Mouse (Mus musculus) neural tube, embryonic 12.5 days (tissue): ENCODE measurements around the gene Ifi35. TPM values are rescaled to one million over a fixed set of nuclear protein-coding genes. Genes with fewer than 3 reads are reported as not detected.
A peak's percentile ranks its signal among the peaks of the same experiment; 100 is the strongest.
"Not testable (repeated sequence)": the region's sequence is repeated elsewhere in the genome, so short reads cannot be mapped to it uniquely, and the experiment has no call there.

Experiments used
- ATAC-seq: fragments of 200-750 bp; cut with Nextera tagmentation; 2 replicates; pipeline ENCODE4 v1.8.0; 2017; ENCODE audit warnings: low read depth, mild to moderate bottlenecking, moderate TSS enrichment, moderate library complexity; ENCODE audit not compliant: low FRiP score
- H3K27ac ChIP-seq: fragments of 300-500 bp; sonication (generic); 2 replicates; pipeline ENCODE4 v1.5.1; 2016
- H3K27me3 ChIP-seq: fragments of 300-500 bp; sonication (generic); replicated peaks from 2 replicates; pipeline ENCODE4 v1.6.1; 2016; ENCODE audit warnings: mild to moderate bottlenecking
- H3K36me3 ChIP-seq: fragments of 300-500 bp; sonication (generic); 2 replicates; pipeline ENCODE4 v1.6.1; 2016; ENCODE audit warnings: mild to moderate bottlenecking
- H3K4me1 ChIP-seq: fragments of 300-500 bp; sonication (generic); 2 replicates; pipeline ENCODE4 v1.6.1; 2016
- H3K4me2 ChIP-seq: fragments of 300-500 bp; sonication (generic); replicated peaks from 2 replicates; pipeline ENCODE4 v1.6.1; 2016; ENCODE audit warnings: mild to moderate bottlenecking
- H3K4me3 ChIP-seq: fragments of 300-500 bp; sonication (generic); 2 replicates; pipeline ENCODE4 v1.5.1; 2016
- H3K9ac ChIP-seq: fragments of 300-500 bp; sonication (generic); 2 replicates; pipeline ENCODE4 v1.6.1; 2016; ENCODE audit warnings: mild to moderate bottlenecking
- H3K9me3 ChIP-seq: fragments of 300-500 bp; sonication (generic); 2 replicates; pipeline ENCODE4 v1.6.1; 2016; ENCODE audit warnings: mild to moderate bottlenecking
- WGBS: fragments of 180-500 bp; shearing (Covaris S2); methylation state at CpG from one replicate; pipeline ENCODE4 v1.1.7; 2016; 5-methylcytosine and 5-hydroxymethylcytosine counted together
- polyA plus RNA-seq: library from polyadenylated mRNA; unstranded; fragments of >200 nt; fragmentation: Nextera tagmentation; extraction: Ambion mirVana; gene quantifications from 2 replicates; pipeline ENCODE4 v1.2.1, GENCODE M21; 2016

Ifi35 gene
- polyA plus RNA-seq, 1 experiment from 2014 or later = 4.3 TPM

DNA sequence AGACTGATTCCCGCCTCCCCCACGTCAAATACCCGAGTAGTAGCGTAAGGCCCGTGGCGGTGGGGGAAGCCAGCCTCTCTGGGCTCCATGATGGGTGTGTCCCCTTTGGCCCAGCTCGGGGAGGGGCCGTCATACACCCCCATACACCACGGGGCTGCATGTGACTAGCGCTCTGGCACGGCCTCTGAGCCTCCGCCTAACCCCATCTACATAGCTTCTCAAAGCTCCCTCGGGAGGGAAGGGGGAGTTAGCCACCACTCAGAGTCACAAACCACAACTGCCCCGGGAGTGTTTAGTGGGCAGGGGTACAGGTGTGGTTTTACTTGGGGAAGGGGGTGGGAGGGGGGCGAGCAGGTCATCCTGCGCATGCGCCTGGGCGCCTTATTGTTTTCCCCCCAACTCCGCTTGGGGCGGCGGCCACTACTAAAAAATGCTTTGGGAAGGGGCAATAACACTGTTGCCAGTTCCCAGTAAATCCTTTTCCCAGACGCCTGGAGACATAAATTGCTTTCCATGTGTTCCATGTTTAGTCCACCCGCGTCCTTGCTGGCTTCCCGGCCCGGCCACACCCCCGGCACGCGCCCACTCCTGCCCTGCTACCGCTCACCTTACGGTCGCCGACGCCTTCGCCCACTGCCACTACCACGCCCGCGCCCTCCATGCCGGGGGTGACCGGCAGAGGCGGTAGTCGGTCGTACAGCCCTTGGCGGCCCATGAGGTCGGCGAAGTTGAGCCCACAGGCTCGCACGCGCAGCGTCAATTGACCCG is 17.1 kb downstream of the Ifi35 start:
- Histone ChIP-seq H3K9ac (peak overlapping the region; percentile 78), H3K4me3 (peak overlapping the region; percentile 85), H3K27ac (peak overlapping the region; percentile 66), H3K9me3 (no peaks in the 10 kb centered on the region), H3K4me2 (peak overlapping the region; percentile 90), H3K36me3 (peaks cover 24% of the 10 kb centered on the region), H3K4me1 (peaks cover 54% of the 10 kb centered on the region), H3K27me3 (no peaks in the 10 kb centered on the region)
- WGBS = under 1% methylated on average over 51 of the region's 51 CpGs
- peak; percentile 25 for ATAC-seq

DNA sequence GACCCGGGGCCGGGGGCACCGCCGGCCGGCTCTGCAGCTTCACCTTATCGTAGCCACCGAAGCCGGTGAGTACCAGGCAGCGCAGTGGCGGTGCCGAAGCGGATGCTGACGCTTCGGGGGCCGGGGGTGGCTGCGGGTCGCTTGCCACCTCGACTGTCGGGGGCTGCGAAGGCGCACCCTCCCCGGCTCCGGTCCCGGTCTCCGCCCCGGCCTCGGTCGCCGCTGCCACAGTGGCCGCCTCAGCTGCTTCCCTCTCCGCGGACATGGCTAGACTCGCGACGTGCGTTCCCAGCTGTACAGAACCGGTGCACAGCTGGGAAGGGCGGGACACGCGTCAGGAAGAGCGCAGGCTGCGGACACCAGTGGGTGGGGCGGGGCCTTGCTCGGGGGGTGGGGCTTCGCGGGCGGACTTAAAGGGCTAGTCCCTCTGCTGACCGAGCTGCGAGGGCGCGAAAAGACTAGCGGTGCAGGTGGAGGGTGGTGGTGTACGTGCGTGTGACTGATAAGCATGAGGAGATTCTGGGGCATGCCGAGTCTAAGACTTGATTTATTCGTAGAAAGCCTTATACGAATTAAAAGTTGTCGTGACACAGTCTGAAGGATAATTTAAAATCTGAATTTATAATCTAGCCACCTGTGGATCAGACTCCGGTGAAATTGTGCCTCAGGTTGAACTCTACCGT is 17.8 kb downstream of the Ifi35 start, which contains the start of gene Vat1:
TSS of gene Vat1 (minus strand) at position 362 of the 683 bp plus-strand sequence.
- no peaks in the 10 kb centered on the region for H3K9me3 ChIP-seq
- peaks cover 57% of the 10 kb centered on the region for H3K4me1 ChIP-seq
- H3K4me2 ChIP-seq = peak within 1 kb of the TSS; percentile 90
- no peaks in the 10 kb centered on the region for H3K27me3 ChIP-seq
- 2% methylated on average over 60 of the region's 60 CpGs for WGBS
- peak within 1 kb of the TSS; percentile 85 for H3K4me3 ChIP-seq
- peak within 1 kb of the TSS; percentile 78 for H3K9ac ChIP-seq
- H3K27ac ChIP-seq = peak within 1 kb of the TSS; percentile 66
- H3K36me3 ChIP-seq = peaks cover 23% of the 10 kb centered on the region
- ATAC-seq = peak; percentile 60; the same call in 1 of the 2 replicates

DNA sequence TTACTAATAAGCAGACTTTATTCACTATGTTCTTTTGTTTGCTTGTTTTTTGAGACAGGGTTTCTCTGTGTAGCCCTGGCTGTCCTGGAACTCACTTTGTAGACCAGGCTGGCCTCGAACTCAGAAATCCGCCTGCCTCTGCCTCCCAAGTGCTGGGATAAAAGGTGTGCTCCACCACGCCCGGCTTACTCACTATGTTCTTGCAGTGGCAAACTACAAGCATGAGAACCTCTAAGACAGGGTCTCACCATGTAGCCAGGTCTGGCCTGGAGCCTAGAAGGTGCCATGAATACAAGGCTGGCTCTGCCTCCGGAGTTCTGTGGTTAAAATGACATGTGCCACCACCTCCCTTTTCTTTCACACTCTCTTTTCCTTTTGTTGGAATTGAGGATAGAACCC is 18.3 kb downstream of the Ifi35 start:
- WGBS = 68% methylated on average over 5 of the region's 5 CpGs
- not testable (repeated sequence) for ATAC-seq, H3K27me3 ChIP-seq, H3K27ac ChIP-seq, H3K9me3 ChIP-seq, H3K9ac ChIP-seq
- peak overlapping the region; percentile 90 for H3K4me2 ChIP-seq
- H3K36me3 ChIP-seq = peaks cover 23% of the 10 kb centered on the region
- peak overlapping the region; percentile 85 for H3K4me3 ChIP-seq
- H3K4me1 ChIP-seq = peaks cover 62% of the 10 kb centered on the region

DNA sequence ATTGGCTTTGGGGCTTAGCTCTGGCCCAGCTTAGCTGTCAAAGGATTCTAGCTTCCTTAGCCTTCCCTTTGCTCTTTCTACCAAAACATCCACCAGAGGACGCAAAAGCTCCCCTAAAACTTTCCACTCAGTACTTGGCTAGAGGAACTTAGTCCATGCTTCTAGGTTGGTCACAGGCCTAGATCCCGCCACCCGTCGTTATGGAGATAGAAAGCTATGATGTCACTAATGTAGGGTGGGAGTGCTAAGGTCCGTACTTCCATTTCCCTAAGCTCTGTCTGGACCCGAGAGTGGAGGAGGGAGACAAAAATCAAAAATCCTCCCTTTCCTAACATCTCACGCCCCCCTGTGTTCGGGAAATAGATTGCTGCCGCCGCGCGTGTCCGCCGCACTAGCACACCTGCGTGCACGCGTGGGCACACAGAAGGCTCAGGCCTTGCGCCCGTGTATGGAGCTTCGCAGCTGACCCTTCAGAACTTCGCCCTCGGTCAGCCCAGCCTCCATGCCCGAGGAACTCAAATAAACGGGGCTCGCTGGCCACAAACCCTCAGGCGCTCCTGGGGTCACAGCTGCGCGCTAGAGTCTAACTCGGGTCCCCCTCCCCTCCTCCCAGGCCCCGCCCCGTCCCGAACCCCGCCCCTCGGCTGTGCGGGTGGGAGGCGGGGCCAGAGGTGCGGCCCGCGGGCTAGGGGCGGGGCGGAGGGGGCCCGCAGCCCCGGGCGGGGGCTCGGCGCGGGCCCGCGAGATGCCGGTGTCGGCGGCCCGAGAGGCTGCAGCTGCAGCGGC is 19.5 kb downstream of the Ifi35 start:
- peak overlapping the region; percentile 82 for H3K27ac ChIP-seq
- no peaks in the 10 kb centered on the region for H3K27me3 ChIP-seq

DNA sequence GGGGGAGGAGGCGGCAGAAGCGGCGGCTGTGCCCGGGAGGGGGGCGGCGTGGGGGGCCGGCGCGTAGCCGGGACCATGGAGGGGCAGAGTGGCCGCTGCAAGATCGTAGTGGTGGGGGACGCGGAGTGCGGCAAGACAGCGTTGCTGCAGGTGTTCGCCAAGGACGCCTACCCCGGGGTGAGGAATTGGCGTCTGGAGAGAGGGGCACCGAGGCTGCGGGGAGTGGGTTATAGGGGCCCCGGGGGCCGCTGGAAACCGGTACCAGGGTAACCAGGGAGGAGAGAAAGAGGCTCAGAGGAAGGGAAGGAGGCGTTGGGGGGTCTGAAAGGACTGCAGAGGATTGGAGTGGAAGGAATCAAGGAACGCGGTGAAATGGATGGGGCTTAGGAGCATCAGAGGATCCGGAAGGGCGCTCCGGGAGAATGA is 20.1 kb downstream of the Ifi35 start:
- under 1% methylated on average over 30 of the region's 31 CpGs for WGBS
- no peaks in the 10 kb centered on the region for H3K9me3 ChIP-seq
- peak overlapping the region; percentile 86 for H3K9ac ChIP-seq
- H3K4me2 ChIP-seq = peak overlapping the region; percentile 90
- H3K4me3 ChIP-seq = peak overlapping the region; percentile 85
- peak overlapping the region; percentile 82 for H3K27ac ChIP-seq
- H3K36me3 ChIP-seq = peaks cover 13% of the 10 kb centered on the region; the same call in 1 of the 2 replicates
- peaks cover 64% of the 10 kb centered on the region for H3K4me1 ChIP-seq
- H3K27me3 ChIP-seq = no peaks in the 10 kb centered on the region
- ATAC-seq = peak; percentile 37; the same call in 1 of the 2 replicates

More for the DNA sequence above, 19.5 kb downstream of the Ifi35 start:
- under 1% methylated on average over 54 of the region's 54 CpGs for WGBS
- peak; percentile 56 for ATAC-seq
- Histone ChIP-seq H3K4me1 (peaks cover 66% of the 10 kb centered on the region), H3K4me3 (peak overlapping the region; percentile 85), H3K9me3 (no peaks in the 10 kb centered on the region), H3K36me3 (peaks cover 14% of the 10 kb centered on the region; the same call in 1 of the 2 replicates), H3K9ac (peak overlapping the region; percentile 86), H3K4me2 (peak overlapping the region; percentile 90)

DNA sequence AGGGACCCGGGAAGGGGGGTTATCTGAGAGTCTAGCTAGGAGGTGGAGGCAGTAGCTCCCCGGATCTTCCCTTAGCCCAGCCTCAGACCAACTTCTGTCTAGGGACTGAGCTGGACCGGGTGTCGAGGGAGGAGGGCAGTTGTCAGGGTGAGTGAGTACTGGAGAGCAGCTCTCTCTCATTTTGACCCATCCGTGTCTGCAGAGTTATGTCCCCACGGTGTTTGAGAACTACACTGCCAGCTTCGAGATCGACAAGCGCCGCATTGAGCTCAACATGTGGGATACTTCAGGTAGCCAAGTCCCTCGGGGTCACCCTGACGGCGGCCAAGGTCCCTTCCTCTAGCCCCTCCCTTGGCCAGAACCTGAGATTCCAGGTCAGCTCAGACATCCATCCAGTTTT is 20.5 kb downstream of the Ifi35 start:
- peak overlapping the region; percentile 90 for H3K4me2 ChIP-seq
- peak overlapping the region; percentile 86 for H3K9ac ChIP-seq
- peaks cover 13% of the 10 kb centered on the region; the same call in 1 of the 2 replicates for H3K36me3 ChIP-seq
- H3K27me3 ChIP-seq = no peaks in the 10 kb centered on the region
- WGBS = 3% methylated on average over 13 of the region's 13 CpGs
- ATAC-seq = no peak
- H3K4me3 ChIP-seq = peak overlapping the region; percentile 85
- H3K9me3 ChIP-seq = no peaks in the 10 kb centered on the region
- peaks cover 60% of the 10 kb centered on the region for H3K4me1 ChIP-seq
- H3K27ac ChIP-seq = peak overlapping the region; percentile 82; the same call in 1 of the 2 replicates

DNA sequence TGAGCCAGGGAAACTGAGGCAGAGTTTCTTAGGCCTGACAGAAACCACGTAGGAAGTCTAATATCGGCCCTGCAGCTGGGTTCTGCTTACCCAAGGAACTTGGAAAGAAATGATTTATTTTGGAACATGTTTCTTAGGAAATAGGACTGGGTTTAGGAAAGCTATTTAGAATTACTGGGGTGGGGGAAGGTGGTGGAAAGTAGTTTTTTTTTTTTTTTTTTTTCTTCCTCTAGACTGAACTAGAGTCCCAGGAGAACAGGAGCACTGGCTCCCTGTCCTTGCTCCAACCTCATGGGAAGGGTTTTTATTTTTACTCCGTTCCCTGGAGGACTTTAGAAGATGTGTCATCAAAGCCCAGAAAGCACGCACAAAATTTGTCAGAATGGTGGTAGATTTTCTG is 20.9 kb downstream of the Ifi35 start:
- no peaks in the 10 kb centered on the region for H3K27me3 ChIP-seq
- peak overlapping the region; percentile 85 for H3K4me3 ChIP-seq
- no peaks in the 10 kb centered on the region for H3K9me3 ChIP-seq
- H3K4me2 ChIP-seq = peak overlapping the region; percentile 90
- H3K36me3 ChIP-seq = peaks cover 13% of the 10 kb centered on the region; the same call in 1 of the 2 replicates
- ATAC-seq = no peak
- no peak overlapping the region for H3K27ac ChIP-seq
- peak overlapping the region; percentile 86 for H3K9ac ChIP-seq
- H3K4me1 ChIP-seq = peaks cover 56% of the 10 kb centered on the region
- WGBS = 61% methylated on average over 4 of the region's 4 CpGs

DNA sequence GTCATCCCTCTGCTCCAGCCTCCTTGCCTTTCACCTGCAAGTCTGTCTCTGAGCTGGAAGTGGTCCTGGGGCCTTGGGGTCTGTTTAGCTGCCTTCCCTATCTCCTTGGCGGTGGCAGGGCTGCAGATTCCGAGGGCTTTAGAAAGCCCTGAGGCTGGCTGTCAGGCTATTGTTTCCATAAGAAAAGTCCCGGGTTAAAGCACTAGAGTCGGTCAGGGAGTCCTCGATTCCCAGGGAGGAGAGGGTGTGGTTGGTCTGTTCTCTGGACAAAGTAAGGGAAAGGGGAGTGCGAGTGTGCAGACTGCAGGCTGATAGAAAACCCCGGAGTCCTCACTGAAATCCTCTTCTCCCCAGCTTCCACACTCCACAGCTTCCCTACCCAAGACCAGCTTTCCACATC is 22.0 kb downstream of the Ifi35 start:
- Histone ChIP-seq H3K4me3 (no peak overlapping the region), H3K27me3 (no peaks in the 10 kb centered on the region), H3K9ac (no peak overlapping the region), H3K4me2 (peak overlapping the region; percentile 51), H3K4me1 (peaks cover 45% of the 10 kb centered on the region), H3K27ac (no peak overlapping the region), H3K9me3 (no peaks in the 10 kb centered on the region), H3K36me3 (peaks cover 13% of the 10 kb centered on the region; the same call in 1 of the 2 replicates)
- no peak for ATAC-seq
- 22% methylated on average over 7 of the region's 7 CpGs for WGBS

DNA sequence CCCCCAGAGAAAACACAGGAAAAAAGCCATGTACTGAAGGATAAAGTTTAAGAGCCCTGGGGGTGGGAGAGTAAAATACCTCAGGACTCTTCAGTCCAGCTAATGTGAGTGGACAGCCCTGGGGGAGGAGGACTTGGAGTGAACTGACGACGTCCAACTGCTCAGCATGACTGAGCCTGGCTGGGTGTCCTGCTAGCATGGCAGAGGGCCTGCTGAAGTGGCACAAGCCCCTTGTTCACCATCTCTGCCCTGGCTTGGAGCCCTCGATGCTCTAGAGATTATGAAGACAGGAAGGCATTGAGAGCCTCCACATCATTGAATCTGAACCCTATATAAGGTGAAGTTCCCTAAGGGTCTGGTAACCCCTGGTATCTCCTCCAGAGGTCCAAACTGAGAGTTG is 23.7 kb downstream of the Ifi35 start:
- whole genome bisulfite sequencing = 68% methylated on average over 3 of the region's 3 CpGs
- H3K36me3 ChIP-seq = peaks cover 13% of the 10 kb centered on the region; the same call in 1 of the 2 replicates
- H3K27me3 ChIP-seq = no peaks in the 10 kb centered on the region
- no peak overlapping the region for H3K4me3 ChIP-seq
- no peak overlapping the region for H3K27ac ChIP-seq
- no peak for ATAC-seq
- no peaks in the 10 kb centered on the region for H3K9me3 ChIP-seq
- no peak overlapping the region for H3K9ac ChIP-seq
- H3K4me2 ChIP-seq = peak overlapping the region; percentile 7; the same call in 1 of the 2 replicates
- peaks cover 40% of the 10 kb centered on the region for H3K4me1 ChIP-seq

DNA sequence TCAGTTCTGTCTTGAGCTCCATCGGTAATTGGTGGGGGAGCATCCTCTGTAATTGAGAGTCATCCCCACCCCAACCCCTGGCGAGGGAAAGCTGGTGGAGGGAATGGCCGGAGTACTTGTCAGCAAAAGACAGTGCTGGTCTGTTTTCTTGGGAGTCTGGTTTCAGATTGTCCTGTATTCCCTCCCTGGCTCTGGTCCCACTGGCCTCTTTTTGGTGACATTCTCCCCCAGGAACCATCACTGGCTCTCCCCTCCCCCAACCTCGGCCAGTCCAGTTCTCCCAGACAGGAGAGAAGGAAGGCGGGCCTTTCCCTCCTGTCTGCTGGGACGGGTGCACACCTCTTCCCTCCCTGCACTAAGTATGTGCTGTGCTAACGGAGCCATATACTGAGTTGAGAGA is 24.1 kb downstream of the Ifi35 start:
- H3K36me3 ChIP-seq = peaks cover 13% of the 10 kb centered on the region; the same call in 1 of the 2 replicates
- H3K27ac ChIP-seq = no peak overlapping the region
- H3K9ac ChIP-seq = no peak overlapping the region
- H3K4me3 ChIP-seq = no peak overlapping the region
- H3K9me3 ChIP-seq = no peaks in the 10 kb centered on the region
- WGBS = 49% methylated on average over 7 of the region's 7 CpGs
- ATAC-seq = no peak
- H3K4me2 ChIP-seq = peak overlapping the region; percentile 7; the same call in 1 of the 2 replicates
- no peaks in the 10 kb centered on the region for H3K27me3 ChIP-seq
- H3K4me1 ChIP-seq = peaks cover 42% of the 10 kb centered on the region

DNA sequence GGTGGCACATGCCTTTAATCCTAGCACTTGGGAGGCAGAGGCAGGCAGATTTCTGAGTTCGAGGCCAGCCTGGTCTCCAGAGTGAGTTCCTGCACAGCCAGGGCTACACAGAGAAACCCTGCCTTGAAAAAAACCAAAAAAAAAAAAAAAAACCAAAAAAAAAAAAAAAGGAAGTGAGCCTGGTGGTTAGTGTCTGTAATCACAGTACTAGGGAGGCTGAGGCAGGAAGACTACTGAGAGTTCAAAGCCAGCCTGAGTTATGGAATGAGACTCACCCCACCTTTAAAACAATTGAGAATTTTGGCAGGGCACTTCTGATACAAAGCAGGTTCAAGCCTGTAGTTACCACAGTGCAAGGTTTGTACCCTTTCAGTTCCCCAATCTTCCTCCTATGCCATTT is 25.5 kb downstream of the Ifi35 start:
- H3K4me1 ChIP-seq = peaks cover 47% of the 10 kb centered on the region
- H3K36me3 ChIP-seq = peaks cover 13% of the 10 kb centered on the region; the same call in 1 of the 2 replicates
- not testable (repeated sequence) for H3K27ac ChIP-seq, H3K4me3 ChIP-seq, H3K4me2 ChIP-seq, H3K27me3 ChIP-seq, H3K9ac ChIP-seq, H3K9me3 ChIP-seq, ATAC-seq
- 89% methylated on average over 1 of the region's 1 CpGs for WGBS
